Mouse (Mus musculus): ENCODE measurements at regions not wholly inside any gene's neighbourhood (a gene's known extent, or its start where the extent isn't known, plus 50 kb on each side); places are given as distances from the start of the nearest gene placed in this dataset.

GRCm38 (mm10) chr10:117579210-117579609 lies 50.1 kb upstream of the Cpm start:
- ATAC-seq (ENCODE audit: poor library complexity, severe bottlenecking) = no peak

- no peak for ATAC-seq (ENCODE audit: poor library complexity, severe bottlenecking)
Observed at GRCm38 (mm10) chr10:117578696-117579146, 50.6 kb upstream of the Cpm start.

- no peak for ATAC-seq (ENCODE audit: poor library complexity, severe bottlenecking)
Observed at GRCm38 (mm10) chr10:117577970-117578695, 51.2 kb upstream of the Cpm start.

- ATAC-seq (ENCODE audit: poor library complexity, severe bottlenecking) = no peak
Observed at GRCm38 (mm10) chr10:117576881-117577730, 52.2 kb upstream of the Cpm start.

GRCm38 (mm10) chr10:117576154-117576859 lies 53.0 kb upstream of the Cpm start:
- no peak for ATAC-seq (ENCODE audit: poor library complexity, severe bottlenecking)

- ATAC-seq (ENCODE audit: poor library complexity, severe bottlenecking) = no peak
Observed at GRCm38 (mm10) chr10:117575404-117576153, 53.7 kb upstream of the Cpm start.

GRCm38 (mm10) chr10:117574915-117575314 lies 54.4 kb upstream of the Cpm start:
- ATAC-seq (ENCODE audit: poor library complexity, severe bottlenecking) = no peak

GRCm38 (mm10) chr10:117574056-117574727 lies 55.1 kb upstream of the Cpm start:
- no peak for ATAC-seq (ENCODE audit: poor library complexity, severe bottlenecking)

GRCm38 (mm10) chr10:117573596-117573850 lies 55.8 kb upstream of the Cpm start:
- no peak for ATAC-seq (ENCODE audit: poor library complexity, severe bottlenecking)

- ATAC-seq (ENCODE audit: poor library complexity, severe bottlenecking) = no peak
Observed at GRCm38 (mm10) chr10:117572746-117573595, 56.3 kb upstream of the Cpm start.

- no peak for ATAC-seq (ENCODE audit: poor library complexity, severe bottlenecking)
Observed at GRCm38 (mm10) chr10:117571891-117572573, 57.3 kb upstream of the Cpm start.

GRCm38 (mm10) chr10:117570971-117571861 lies 58.1 kb upstream of the Cpm start:
- ATAC-seq (ENCODE audit: poor library complexity, severe bottlenecking) = no peak

- no peak for ATAC-seq (ENCODE audit: poor library complexity, severe bottlenecking)
Observed at GRCm38 (mm10) chr10:117570091-117570970, 59.0 kb upstream of the Cpm start.

- ATAC-seq (ENCODE audit: poor library complexity, severe bottlenecking) = no peak
Observed at GRCm38 (mm10) chr10:117569301-117570079, 59.8 kb upstream of the Cpm start.

GRCm38 (mm10) chr10:117568472-117569300 lies 60.6 kb upstream of the Cpm start:
- no peak for ATAC-seq (ENCODE audit: poor library complexity, severe bottlenecking)

GRCm38 (mm10) chr10:117568138-117568387 lies 61.2 kb upstream of the Cpm start:
- ATAC-seq (ENCODE audit: poor library complexity, severe bottlenecking) = no peak

All from megakaryocyte, adult 5-6 weeks (primary cell).